Mouse (Mus musculus) B cell, adult 62 days (primary cell): Measurements from ENCODE around the gene Gm17693. TPM values are rescaled to one million over a fixed set of nuclear protein-coding genes. Genes with fewer than 3 reads are reported as not detected.

Experiments
- total RNA-seq: library from RNA; stranded (reverse); gene quantifications from 4 replicates; pipeline ENCODE4 v1.2.4, GENCODE M21; 2023

The Gm17693 gene
- not detected in 4 replicates for total RNA-seq

GRCm38 (mm10) chrX:125705144-125705543 lies at the start of gene Gm17693:
Gene Gm17693 (plus strand): TSS chrX:125705444.

